Mouse (Mus musculus): ENCODE results near the gene Bin2.
"Not testable (repeated sequence)": the region's sequence is repeated elsewhere in the genome, so short reads cannot be mapped to it uniquely, and the experiment has no call there.

Bin2 gene

DNA sequence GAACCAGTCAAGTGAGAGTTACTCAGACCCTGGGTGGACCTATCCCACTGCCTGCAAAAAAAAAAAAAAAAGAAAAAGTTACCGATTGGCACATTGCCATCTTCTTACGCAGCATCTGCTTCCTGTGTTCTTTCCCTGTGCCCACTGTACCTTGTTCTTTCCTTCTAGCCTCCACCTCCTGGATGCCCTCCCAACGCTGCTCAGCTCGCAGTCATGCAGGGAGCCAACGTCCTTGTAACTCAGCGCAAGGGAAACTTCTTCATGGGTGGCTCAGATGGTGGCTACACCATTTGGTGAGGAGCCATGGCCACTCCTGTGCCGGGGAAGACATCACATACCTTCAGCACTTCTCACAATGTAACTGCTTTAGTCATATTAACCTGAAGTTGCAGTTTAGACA is 50.2 kb downstream of the Bin2 start:
- no peak for DNase-seq (ENCODE audit: low spot score in 2 of 2)

DNA sequence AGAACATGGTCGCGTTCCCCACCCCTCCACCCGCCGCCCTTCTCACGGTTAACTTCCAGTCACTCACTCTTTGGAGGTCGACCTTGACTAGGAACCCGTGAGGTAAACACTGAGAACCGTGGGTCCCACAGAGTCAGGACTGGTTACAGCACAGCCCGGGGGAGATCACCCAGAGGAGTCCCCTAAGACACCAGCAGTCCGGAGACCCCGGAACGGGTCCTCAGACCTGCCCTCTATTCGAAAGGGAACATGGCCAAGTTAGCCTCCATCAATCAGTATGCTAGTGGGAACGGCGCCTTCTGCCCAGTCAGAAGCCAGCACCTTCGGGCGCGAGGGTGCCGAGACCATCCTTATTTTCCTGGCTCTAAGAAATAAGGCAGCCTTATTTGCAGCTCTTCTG is 53.1 kb downstream of the Bin2 start:
- DNase-seq (ENCODE audit: low spot score in 2 of 2), result peak in 1 of 2 experiments; percentile 17

DNA sequence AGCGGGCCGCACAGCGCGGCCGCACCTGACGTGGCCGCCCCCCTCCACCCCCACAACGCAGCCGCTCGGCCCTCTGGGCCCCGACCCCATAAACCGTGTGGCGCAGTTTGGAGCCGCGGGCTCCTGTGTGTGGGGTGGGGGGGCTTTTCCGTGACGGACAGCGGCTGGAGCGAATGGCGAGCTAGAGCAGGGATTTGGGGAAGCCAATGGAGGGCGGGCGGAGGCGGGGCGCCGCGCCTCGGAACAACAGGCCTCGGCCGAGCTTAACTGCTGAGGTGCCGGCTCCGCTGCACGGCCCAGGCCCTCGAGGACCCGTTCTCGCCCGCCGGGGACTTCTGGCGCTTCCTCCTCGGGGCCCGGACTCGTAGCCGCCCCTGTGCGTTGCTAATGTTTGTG is 53.5 kb downstream of the Bin2 start:
- peak; percentile 82 to 83 for DNase-seq (ENCODE audit: low spot score in 2 of 2)

DNA sequence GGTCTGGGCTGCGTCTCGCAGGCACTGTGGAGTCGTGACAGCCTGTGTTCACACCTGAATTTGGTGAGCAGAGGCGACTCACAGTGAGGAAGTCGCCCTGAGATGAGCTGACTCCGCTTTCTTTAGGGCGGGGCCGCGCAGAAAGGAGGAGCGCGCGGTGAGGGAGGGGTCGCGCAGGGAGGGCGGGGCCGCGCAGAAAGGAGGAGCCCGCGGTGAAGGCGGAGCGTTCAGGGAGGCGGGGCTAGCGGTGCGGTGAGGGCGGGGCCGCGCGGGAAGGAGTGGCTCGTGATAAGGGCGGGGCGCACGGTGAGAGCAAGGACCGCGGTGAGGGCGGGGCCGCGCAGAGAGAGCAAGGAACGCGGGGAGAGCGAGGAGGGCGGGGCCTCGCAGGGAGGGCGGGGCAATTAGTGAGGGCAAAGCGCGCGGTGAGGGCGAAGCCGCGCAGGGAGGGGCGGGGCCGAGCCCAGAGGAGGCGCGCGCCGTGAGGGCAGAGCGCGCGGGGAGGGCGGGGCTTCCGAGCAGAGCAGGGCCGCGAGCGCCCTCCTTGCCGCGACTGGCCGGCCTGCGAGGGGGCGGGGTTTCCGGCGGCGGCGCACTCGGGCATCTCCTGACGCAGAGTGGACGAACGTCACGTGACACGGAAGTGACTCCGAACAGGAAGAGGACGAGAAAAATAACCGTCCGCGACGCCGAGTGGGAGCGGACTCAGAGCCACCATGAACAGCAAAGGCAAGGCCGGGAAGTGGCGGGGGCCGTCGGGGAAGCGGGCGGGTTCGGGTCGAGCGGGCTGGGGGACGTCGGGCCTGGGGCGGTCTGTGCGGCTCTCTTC is 54.1 kb downstream of the Bin2 start, which contains the start of gene Dazap2:
TSS of gene Dazap2 (plus strand) at position 354 of the 829 bp plus-strand sequence.
- peak; percentile 97 for DNase-seq (ENCODE audit: low spot score in 2 of 2)

DNA sequence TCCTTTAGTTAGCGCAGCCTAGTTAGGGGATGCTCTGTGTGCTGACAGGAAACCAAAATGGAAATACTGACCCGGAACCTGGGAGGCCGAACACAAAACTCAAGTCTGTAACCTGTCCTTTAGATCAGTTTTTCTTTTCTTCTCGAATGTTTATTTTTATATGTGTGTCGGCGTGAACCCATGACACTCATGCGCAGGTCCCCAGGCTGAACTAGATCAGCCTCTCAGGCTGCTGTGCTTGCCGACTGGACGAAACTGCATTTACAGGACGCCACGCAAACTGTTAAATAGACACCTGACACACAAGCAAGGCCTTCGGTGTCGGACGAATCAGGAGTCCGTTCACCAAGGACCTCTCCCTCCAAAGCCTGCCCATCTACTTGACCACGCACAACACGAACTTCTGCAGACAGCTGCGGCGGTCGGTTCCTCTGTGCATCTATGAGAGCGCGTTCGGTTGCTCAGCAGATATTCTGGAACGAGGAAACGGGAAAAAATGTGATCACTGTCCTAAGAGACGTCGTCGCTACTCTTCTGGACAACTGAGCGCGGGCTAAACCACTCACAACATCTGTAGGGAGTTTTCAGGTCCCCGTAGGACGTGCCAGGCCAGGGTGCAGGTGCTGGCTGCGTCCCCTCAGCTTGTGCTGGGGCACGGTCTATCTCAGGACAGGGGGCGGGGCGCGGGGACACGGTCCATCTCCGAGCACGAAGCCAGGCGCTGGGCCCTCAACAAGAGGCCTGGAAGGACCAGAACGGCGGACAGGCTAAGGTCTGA is 54.9 kb downstream of the Bin2 start:
- DNase-seq (ENCODE audit: low spot score in 2 of 2), result no peak

DNA sequence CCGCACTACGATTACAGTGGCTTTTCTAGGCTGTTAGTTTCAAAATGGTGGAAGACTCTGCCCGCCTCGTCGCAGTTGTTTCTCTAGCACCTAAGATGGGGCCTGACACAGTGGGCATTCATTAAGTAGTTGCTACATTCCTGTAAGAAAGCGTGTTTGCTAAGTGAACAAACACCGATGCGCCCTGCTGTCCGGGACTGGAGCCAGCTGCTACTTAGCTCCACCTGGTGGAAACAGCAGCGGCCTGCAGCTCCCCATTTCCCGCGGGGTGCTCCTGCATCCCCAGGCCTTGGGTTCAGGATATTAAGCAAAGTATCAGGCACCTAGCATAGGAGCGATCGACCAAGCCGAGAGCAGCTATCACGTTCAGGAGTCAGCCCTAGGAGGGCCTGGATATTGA is 55.8 kb downstream of the Bin2 start:
- peak; percentile 74 to 78 for DNase-seq (ENCODE audit: low spot score in 2 of 2)

DNA sequence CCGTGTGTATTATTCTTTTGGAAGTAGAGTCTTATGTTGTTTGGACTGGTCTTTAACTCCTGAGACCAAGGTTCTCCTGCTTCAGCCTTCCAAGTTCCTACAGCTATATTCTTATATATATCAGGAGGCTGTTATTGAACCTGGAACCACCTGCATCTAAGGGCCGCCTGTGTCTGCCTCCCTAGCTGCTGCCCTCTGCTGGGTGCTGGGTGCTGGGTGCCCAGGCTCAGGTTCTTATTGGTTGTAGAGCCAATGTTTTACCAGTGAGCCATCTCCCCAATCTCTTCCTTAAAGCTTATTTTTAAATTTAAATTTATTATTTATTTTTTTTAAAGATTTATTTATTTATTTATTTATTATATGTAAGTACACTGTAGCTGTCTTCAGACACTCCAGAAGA is 56.9 kb downstream of the Bin2 start:
- DNase-seq (ENCODE audit: low spot score in 2 of 2), result no peak

DNA sequence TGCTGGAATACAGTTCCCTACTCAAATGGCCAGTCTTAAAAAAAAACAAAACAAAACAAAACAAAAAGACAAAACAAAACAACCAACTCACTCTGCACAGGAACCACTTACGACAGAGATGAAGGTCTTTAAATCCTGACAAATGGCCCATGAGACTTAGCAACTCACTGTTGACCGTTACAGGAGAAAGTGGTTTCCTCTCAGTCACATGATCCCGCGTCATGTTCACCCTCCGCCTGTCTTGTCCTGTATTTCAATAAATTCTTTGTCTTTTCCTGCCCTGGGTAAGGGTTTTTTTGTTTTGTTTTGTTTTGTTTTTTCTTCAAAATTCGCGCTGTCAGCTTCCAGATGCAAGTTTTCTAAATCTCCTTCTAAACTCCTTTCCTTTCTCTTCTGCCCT is 57.4 kb downstream of the Bin2 start:
- DNase-seq (ENCODE audit: low spot score in 2 of 2), result no peak

DNA sequence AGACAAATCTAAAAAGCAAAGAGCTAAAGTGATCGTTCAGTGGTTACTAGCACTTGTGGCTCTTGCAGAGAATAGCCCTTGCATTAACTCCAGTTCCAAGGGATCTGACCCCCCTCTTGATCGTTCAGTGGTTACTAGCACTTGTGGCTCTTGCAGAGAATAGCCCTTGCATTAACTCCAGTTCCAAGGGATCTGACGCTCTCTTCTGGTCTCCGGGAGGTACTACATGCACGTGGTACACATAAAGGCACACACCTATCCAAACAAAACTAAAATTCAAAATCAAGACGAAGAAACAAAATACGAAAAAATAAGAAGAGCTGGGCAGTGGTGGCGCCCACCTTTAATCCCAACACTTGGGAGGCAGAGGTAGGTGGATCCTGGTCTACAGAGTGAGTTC is 62.7 kb downstream of the Bin2 start:
- DNase-seq (ENCODE audit: low spot score in 2 of 2), result not testable (repeated sequence)

DNA sequence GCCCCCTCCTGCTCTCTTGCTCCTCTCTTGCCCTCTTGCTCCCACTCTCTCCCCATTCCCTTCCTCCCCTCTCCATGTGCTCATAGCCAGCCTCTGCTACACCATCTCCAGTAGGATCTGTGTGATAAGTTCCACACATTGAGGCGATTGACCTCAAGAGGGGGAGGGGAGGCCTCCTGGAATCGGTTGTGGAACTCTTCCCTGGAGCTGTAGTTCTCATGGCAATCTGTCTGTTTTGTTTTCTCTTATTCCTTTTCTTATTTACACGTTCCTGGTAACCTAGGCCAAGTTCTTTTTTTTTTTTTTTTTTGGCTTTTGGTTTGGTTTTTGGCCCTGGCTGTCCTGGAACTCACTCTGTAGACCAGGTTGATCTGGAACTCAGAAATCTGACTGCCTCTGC is 67.7 kb downstream of the Bin2 start:
- DNase-seq (ENCODE audit: low spot score in 2 of 2), result no peak

DNA sequence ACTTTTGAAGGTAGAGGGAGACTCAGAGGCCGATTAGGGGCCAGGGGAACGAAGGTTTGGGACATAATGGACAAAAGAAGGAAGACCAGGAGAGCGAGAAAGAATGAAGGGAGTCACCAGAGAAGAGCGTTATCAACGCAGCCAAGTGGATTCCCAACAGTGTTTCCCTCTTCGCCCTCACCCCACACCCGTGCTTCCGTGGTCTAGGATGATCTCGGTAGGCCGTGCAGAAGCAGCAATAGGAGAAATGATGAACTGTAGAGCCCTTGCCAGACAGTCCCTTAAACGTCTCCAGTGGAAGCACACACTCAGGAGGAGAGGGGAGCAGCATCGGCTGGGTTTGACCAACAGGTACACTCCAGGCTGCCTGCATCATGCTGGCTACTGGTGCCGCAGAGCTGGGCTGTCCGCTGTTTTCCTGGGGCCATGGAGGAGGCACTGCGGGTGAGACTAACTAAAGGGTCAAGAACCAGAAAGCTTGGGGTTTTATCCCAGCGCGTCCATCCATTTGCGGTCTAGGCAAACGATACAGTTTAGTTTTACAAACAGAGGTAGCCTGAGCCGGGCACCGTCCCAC is 68.6 kb downstream of the Bin2 start:
- no peak for DNase-seq (ENCODE audit: low spot score in 2 of 2)

DNA sequence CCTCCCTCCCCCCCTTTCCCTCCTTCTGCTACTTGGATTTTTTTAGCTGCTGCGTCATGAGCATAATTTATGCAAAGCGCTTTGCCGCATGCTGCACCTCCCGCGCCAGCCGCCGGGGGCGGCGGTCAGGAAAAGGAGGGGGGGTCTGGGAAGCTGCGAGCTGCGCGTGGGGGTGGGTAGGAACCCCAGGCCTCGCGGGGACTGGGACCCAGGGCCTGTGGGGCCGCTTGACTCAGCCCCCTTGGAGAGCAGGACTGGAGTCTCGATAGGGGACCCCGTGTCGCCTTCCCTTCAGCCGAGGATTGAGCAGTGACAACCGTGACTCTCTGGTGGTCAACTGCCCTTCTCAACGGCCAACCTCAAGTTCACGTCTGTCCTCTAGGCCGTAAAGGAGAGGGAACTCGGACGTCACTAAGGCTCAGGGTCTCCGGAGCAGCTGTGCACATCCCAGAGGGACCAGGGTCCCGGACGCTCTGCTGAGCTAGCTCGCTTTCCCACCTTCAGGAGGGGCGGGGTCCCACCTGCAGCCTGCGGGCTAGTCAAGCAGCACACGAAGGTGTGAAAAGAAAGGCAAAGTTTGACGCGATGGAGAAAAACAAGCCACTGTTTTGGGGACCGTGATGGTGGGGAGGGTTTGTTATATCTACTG is 69.2 kb downstream of the Bin2 start:
- DNase-seq (ENCODE audit: low spot score in 2 of 2), result peak; percentile 62 to 70

DNA sequence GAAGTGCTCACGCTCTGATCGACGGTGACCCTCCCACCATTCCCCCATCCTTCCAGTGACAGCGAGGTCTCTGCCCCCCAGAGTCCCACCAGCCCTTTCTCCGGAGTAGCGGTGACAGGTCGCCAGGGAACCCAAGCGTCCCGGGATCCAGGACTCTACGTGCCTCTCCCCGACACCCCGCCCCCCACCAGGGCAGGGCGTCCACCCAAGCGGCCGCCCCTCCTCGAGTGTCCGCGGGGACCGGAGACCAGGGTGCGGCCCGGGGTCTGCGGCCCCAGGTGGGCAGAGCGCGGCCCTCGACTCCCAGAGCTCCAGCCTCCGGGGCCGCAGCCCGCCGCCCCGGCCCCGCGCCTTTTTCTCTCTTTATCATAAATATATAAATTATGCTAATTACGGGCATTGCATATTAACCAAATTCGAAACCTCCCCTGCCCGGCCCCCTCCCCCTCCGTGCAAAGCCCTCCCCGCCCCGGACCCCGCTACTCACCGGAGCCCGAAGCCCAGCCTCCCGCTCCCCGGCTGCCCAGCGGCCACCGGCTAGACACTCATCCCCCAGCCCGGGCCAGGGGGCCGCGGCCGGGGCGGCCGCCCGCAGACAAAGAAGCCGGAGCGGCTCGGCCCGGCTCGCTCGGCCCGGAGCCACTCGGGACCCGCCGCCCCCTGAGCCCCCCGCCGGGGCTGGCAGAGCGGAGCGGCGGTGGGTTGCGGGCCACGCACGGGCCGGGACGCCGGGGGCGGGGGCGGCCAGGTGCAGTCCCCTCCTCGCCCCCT is 69.9 kb downstream of the Bin2 start, which contains the start of gene Pou6f1:
TSS of gene Pou6f1 (minus strand) at position 709 of the 771 bp plus-strand sequence.
- peak; percentile 40 to 43 for DNase-seq (ENCODE audit: low spot score in 2 of 2)

DNA sequence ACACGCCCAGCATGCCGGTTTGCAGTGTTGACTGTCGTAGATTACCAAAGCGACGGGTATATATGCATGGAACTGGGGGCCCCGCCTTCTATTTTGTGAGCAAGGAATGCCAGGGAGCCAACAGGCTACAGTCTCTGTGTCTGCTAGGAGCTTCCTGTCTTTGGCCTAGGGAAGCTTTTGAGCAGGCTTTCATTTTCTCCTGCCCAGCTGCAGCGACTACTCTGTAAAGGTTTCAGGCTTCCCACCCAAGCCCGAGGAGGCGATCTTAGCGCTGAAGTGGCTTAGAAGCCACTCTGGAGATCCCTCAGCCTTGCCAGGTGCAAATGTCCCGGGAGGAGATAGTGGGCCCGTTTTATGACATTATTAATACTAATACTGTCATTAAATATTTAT is 70.5 kb downstream of the Bin2 start:
- peak in 1 of 2 experiments; percentile 41 for DNase-seq (ENCODE audit: low spot score in 2 of 2)

DNA sequence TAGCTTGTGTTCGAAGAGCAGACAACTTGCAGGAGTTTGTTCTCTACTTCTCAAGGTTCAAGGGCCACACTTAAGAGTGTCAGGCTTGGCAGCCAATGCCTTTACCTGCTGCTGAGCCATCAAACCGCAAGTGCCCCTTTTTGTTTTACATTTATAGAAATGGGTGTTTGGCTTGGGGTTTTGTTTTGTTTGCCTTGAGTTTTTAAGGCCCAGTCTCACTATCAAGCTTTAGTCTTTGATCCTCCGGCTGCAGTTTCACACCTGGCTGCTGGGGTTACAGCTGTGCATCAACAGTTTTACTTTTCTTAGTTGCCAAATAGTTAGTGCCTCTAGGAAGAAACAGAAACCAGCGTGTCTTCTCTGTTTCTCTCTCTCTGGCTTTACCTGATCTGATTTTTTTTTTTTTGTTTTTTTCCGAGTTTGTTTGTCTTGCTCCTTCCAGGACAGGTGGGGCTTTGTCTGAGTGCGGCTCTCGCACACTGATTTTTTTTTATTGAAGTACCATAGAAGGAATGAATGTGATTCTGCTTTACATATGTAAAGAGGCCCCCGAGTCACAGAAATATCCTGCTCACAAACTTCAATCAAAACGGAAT is 71.0 kb downstream of the Bin2 start:
- no peak for DNase-seq (ENCODE audit: low spot score in 2 of 2)

DNA sequence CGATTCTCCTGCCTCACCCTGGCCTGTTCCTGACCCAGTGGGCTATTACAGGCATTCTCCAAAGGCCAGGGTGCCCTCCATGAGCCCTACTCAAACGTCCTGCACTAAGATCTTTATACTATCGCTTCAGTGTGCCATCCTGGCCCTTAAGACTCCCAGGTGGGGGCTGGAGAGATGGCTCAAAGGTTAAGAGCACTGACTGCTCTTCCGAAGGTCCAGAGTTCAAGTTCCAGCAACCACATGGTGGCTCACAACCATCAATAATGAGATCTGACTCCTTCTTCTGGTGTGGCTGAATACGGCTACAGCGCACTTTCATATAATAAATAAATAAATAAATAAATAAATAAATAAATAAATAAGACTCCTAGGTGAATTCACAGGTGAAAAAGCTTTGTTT is 76.5 kb downstream of the Bin2 start:
- DNase-seq (ENCODE audit: low spot score in 2 of 2), result no peak

Data from frontal cortex, postnatal 36 days (tissue).